Mouse (Mus musculus): ENCODE data around the gene Acot8. TPM values are rescaled to one million over a fixed set of nuclear protein-coding genes. Genes with fewer than 3 reads are reported as not detected.
A peak's percentile ranks its signal among the peaks of the same experiment; 100 is the strongest.

Acot8 gene
- polyA plus RNA-seq, 1 experiment from 2014 or later = 52.5 TPM

GRCm38 (mm10) chr2:164776801-164777200, 27.9 kb downstream of the Acot8 start:
- ATAC-seq = no peak
- no peak for TF ChIP-seq CTCF (IDR thresholded peaks at IDR 0.05; ENCODE audit: low read depth)
- WGBS = 56% methylated on average over 17 of the region's 17 CpGs

GRCm38 (mm10) chr2:164776130-164776529, 28.6 kb downstream of the Acot8 start:
- no peak for TF ChIP-seq CTCF (IDR thresholded peaks at IDR 0.05; ENCODE audit: low read depth)
- no peaks in the 10 kb centered on the region for H3K9me3 ChIP-seq (ENCODE audit: control insufficient read depth)
- ATAC-seq = no peak
- WGBS = 69% methylated on average over 6 of the region's 6 CpGs
- H3K27me3 ChIP-seq (replicated peaks; ENCODE audit: control insufficient read depth, insufficient read depth, low read length) = no peaks in the 10 kb centered on the region
- peaks cover 10% of the 10 kb centered on the region; the same call in 1 of the 2 replicates for H3K36me3 ChIP-seq (ENCODE audit: control insufficient read depth, insufficient read depth)
- H3K4me3 ChIP-seq (ENCODE audit: low read depth, low read length) = no peak overlapping the region
- H3K4me2 ChIP-seq (replicated peaks; ENCODE audit: low read depth) = no peak overlapping the region
- no peak overlapping the region for H3K9ac ChIP-seq (ENCODE audit: low read depth, low read length)
- H3K27ac ChIP-seq (ENCODE audit: low read depth, low read length) = no peak overlapping the region
- peaks cover 10% of the 10 kb centered on the region; the same call in 1 of the 2 replicates for H3K4me1 ChIP-seq (replicated peaks; ENCODE audit: control insufficient read depth, insufficient read depth, low read length)

More at GRCm38 (mm10) chr2:164776801-164777200, 27.9 kb downstream of the Acot8 start:
- Histone ChIP-seq H3K36me3 (ENCODE audit: control insufficient read depth, insufficient read depth) (peaks cover 7% of the 10 kb centered on the region; the same call in 1 of the 2 replicates), H3K27ac (ENCODE audit: low read depth, low read length) (no peak overlapping the region), H3K9ac (ENCODE audit: low read depth, low read length) (no peak overlapping the region), H3K4me3 (ENCODE audit: low read depth, low read length) (no peak overlapping the region), H3K4me1 (replicated peaks; ENCODE audit: control insufficient read depth, insufficient read depth, low read length) (peaks cover 6% of the 10 kb centered on the region; the same call in 1 of the 2 replicates), H3K9me3 (ENCODE audit: control insufficient read depth) (no peaks in the 10 kb centered on the region), H3K27me3 (replicated peaks; ENCODE audit: control insufficient read depth, insufficient read depth, low read length) (no peaks in the 10 kb centered on the region), H3K4me2 (replicated peaks; ENCODE audit: low read depth) (no peak overlapping the region)

GRCm38 (mm10) chr2:164773989-164774364, 30.7 kb downstream of the Acot8 start:
- Histone ChIP-seq H3K9me3 (ENCODE audit: control insufficient read depth) (no peaks in the 10 kb centered on the region), H3K27me3 (replicated peaks; ENCODE audit: control insufficient read depth, insufficient read depth, low read length) (no peaks in the 10 kb centered on the region), H3K4me3 (ENCODE audit: low read depth, low read length) (no peak overlapping the region), H3K4me1 (replicated peaks; ENCODE audit: control insufficient read depth, insufficient read depth, low read length) (peaks cover 10% of the 10 kb centered on the region; the same call in 1 of the 2 replicates), H3K4me2 (replicated peaks; ENCODE audit: low read depth) (no peak overlapping the region), H3K9ac (ENCODE audit: low read depth, low read length) (no peak overlapping the region), H3K27ac (ENCODE audit: low read depth, low read length) (no peak overlapping the region), H3K36me3 (ENCODE audit: control insufficient read depth, insufficient read depth) (peaks cover 10% of the 10 kb centered on the region; the same call in 1 of the 2 replicates)
- WGBS = 43% methylated on average over 5 of the region's 5 CpGs
- TF ChIP-seq CTCF (IDR thresholded peaks at IDR 0.05; ENCODE audit: low read depth) = no peak
- ATAC-seq = no peak

- no peak overlapping the region for H3K4me2 ChIP-seq (replicated peaks; ENCODE audit: low read depth)
- no peak overlapping the region for H3K27ac ChIP-seq (ENCODE audit: low read depth, low read length)
- peaks cover 10% of the 10 kb centered on the region; the same call in 1 of the 2 replicates for H3K4me1 ChIP-seq (replicated peaks; ENCODE audit: control insufficient read depth, insufficient read depth, low read length)
- H3K9me3 ChIP-seq (ENCODE audit: control insufficient read depth) = no peaks in the 10 kb centered on the region
- 72% methylated on average over 14 of the region's 14 CpGs for WGBS
- H3K4me3 ChIP-seq (ENCODE audit: low read depth, low read length) = no peak overlapping the region
- ATAC-seq = no peak
- no peaks in the 10 kb centered on the region for H3K27me3 ChIP-seq (replicated peaks; ENCODE audit: control insufficient read depth, insufficient read depth, low read length)
- no peak for TF ChIP-seq CTCF (IDR thresholded peaks at IDR 0.05; ENCODE audit: low read depth)
- H3K36me3 ChIP-seq (ENCODE audit: control insufficient read depth, insufficient read depth) = peaks cover 11% of the 10 kb centered on the region; the same call in 1 of the 2 replicates
- no peak overlapping the region for H3K9ac ChIP-seq (ENCODE audit: low read depth, low read length)
These were observed 31.3 kb downstream of the Acot8 start for GRCm38 (mm10) chr2:164773229-164773988.

GRCm38 (mm10) chr2:164771123-164771522, 33.6 kb downstream of the Acot8 start:
- H3K9ac ChIP-seq (ENCODE audit: low read depth, low read length) = no peak overlapping the region
- H3K4me3 ChIP-seq (ENCODE audit: low read depth, low read length) = peak overlapping the region; percentile 76
- TF ChIP-seq CTCF (IDR thresholded peaks at IDR 0.05; ENCODE audit: low read depth) = no peak
- H3K27me3 ChIP-seq (replicated peaks; ENCODE audit: control insufficient read depth, insufficient read depth, low read length) = no peaks in the 10 kb centered on the region
- WGBS = 48% methylated on average over 8 of the region's 8 CpGs
- H3K27ac ChIP-seq (ENCODE audit: low read depth, low read length) = peak overlapping the region; percentile 54
- no peaks in the 10 kb centered on the region for H3K9me3 ChIP-seq (ENCODE audit: control insufficient read depth)
- peak overlapping the region; percentile 94 for H3K4me2 ChIP-seq (replicated peaks; ENCODE audit: low read depth)
- H3K4me1 ChIP-seq (replicated peaks; ENCODE audit: control insufficient read depth, insufficient read depth, low read length) = peaks cover 10% of the 10 kb centered on the region; the same call in 1 of the 2 replicates
- ATAC-seq = no peak
- H3K36me3 ChIP-seq (ENCODE audit: control insufficient read depth, insufficient read depth) = peaks cover 31% of the 10 kb centered on the region

GRCm38 (mm10) chr2:164770279-164770678, 34.4 kb downstream of the Acot8 start:
- Histone ChIP-seq H3K27me3 (replicated peaks; ENCODE audit: control insufficient read depth, insufficient read depth, low read length) (no peaks in the 10 kb centered on the region), H3K36me3 (ENCODE audit: control insufficient read depth, insufficient read depth) (peaks cover 39% of the 10 kb centered on the region), H3K9me3 (ENCODE audit: control insufficient read depth) (no peaks in the 10 kb centered on the region), H3K9ac (ENCODE audit: low read depth, low read length) (peak overlapping the region; percentile 75), H3K4me1 (replicated peaks; ENCODE audit: control insufficient read depth, insufficient read depth, low read length) (peaks cover 10% of the 10 kb centered on the region; the same call in 1 of the 2 replicates), H3K4me2 (replicated peaks; ENCODE audit: low read depth) (peak overlapping the region; percentile 94), H3K4me3 (ENCODE audit: low read depth, low read length) (peak overlapping the region; percentile 76), H3K27ac (ENCODE audit: low read depth, low read length) (peak overlapping the region; percentile 43)
- no peak for TF ChIP-seq CTCF (IDR thresholded peaks at IDR 0.05; ENCODE audit: low read depth)
- peak; percentile 63 for ATAC-seq
- 2% methylated on average over 15 of the region's 15 CpGs for WGBS
